Mouse (Mus musculus) lung, embryonic 16.5 days (tissue): ENCODE data around the gene Dppa3. TPM values are rescaled to one million over a fixed set of nuclear protein-coding genes. Genes with fewer than 3 reads are reported as not detected.
"Not testable (repeated sequence)": the region's sequence is repeated elsewhere in the genome, so short reads cannot be mapped to it uniquely, and the experiment has no call there.

Experiments
- ATAC-seq: fragments of 200-750 bp; cut with Nextera tagmentation; 2 replicates; pipeline ENCODE4 v1.8.0; 2017; ENCODE audit warnings: low read depth, mild to moderate bottlenecking, moderate library complexity
- H3K27ac ChIP-seq: fragments of 300-500 bp; sonication (generic); 2 replicates; pipeline ENCODE4 v1.5.1; 2014; ENCODE audit warnings: mild to moderate bottlenecking, control low read depth, low read length
- H3K27me3 ChIP-seq: fragments of 300-500 bp; sonication (generic); 2 replicates; pipeline ENCODE4 v1.6.1; 2014; ENCODE audit warnings: low read depth, low read length, mixed read lengths; ENCODE audit not compliant: control insufficient read depth, insufficient read depth
- H3K36me3 ChIP-seq: fragments of 300-500 bp; sonication (generic); 2 replicates; pipeline ENCODE4 v1.6.1; 2014; ENCODE audit warnings: low read length; ENCODE audit not compliant: control insufficient read depth, insufficient read depth
- H3K4me1 ChIP-seq: fragments of 300-500 bp; sonication (generic); replicated peaks from 2 replicates; pipeline ENCODE4 v1.6.1; 2014; ENCODE audit warnings: low read length, mixed read lengths; ENCODE audit not compliant: control insufficient read depth, insufficient read depth
- H3K4me2 ChIP-seq: fragments of 300-500 bp; sonication (generic); 2 replicates; pipeline ENCODE4 v1.6.1; 2014; ENCODE audit warnings: low read depth, low read length, control low read depth
- H3K4me3 ChIP-seq: fragments of 300-500 bp; sonication (generic); 2 replicates; pipeline ENCODE4 v1.5.1; 2014; ENCODE audit warnings: mild to moderate bottlenecking, low read length, control low read depth
- H3K9ac ChIP-seq: fragments of 300-500 bp; sonication (generic); 2 replicates; pipeline ENCODE4 v1.6.1; 2014; ENCODE audit warnings: low read length, control low read depth
- H3K9me3 ChIP-seq: fragments of 300-500 bp; sonication (generic); 2 replicates; pipeline ENCODE4 v1.6.1; 2016; ENCODE audit warnings: low read length; ENCODE audit not compliant: control insufficient read depth
- WGBS: fragments of 180-500 bp; shearing (Covaris S2); extraction: QIAGEN DNeasy Blood & Tissue Kit; methylation state at CpG from one replicate; pipeline ENCODE4 v1.1.7; 2014; 5-methylcytosine and 5-hydroxymethylcytosine counted together
- polyA plus RNA-seq: library from polyadenylated mRNA; unstranded; fragments of >200 nt; fragmentation: Nextera tagmentation; extraction: Ambion mirVana; gene quantifications from 2 replicates; pipeline ENCODE4 v1.2.1, GENCODE M21; 2015

The Dppa3 gene
- polyA plus RNA-seq, 1 experiment from 2014 or later = 0.39 TPM

DNA sequence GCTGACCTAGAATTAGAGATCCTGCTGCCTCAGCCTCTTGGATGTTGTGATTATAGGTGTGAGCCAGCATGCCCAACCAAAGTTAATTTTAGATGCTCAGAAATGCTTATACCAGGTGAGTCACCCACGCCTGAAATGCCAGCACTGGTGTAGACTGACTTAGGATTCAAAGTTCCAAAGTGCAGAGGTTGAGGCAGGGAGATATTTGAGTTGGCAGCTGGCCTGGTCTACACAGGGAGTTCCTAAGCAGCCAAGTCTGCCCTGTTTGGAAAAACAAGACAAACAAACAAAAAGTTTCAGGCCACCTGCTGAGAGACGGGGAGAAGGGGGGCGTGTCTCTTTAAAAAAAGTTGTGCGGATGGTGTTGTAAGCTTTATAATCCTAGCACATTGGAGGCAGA lies 1.1 kb upstream of the Dppa3 start:
- no peak overlapping the region for H3K27ac ChIP-seq
- H3K9me3 ChIP-seq = no peaks in the 10 kb centered on the region
- no peaks in the 10 kb centered on the region for H3K4me1 ChIP-seq
- H3K4me3 ChIP-seq = no peak overlapping the region
- WGBS = 68% methylated on average over 4 of the region's 4 CpGs
- H3K27me3 ChIP-seq = no peaks in the 10 kb centered on the region; the same call in 1 of the 2 replicates
- H3K9ac ChIP-seq = no peak overlapping the region
- H3K4me2 ChIP-seq = no peak overlapping the region
- H3K36me3 ChIP-seq = no peaks in the 10 kb centered on the region
- ATAC-seq = no peak

DNA sequence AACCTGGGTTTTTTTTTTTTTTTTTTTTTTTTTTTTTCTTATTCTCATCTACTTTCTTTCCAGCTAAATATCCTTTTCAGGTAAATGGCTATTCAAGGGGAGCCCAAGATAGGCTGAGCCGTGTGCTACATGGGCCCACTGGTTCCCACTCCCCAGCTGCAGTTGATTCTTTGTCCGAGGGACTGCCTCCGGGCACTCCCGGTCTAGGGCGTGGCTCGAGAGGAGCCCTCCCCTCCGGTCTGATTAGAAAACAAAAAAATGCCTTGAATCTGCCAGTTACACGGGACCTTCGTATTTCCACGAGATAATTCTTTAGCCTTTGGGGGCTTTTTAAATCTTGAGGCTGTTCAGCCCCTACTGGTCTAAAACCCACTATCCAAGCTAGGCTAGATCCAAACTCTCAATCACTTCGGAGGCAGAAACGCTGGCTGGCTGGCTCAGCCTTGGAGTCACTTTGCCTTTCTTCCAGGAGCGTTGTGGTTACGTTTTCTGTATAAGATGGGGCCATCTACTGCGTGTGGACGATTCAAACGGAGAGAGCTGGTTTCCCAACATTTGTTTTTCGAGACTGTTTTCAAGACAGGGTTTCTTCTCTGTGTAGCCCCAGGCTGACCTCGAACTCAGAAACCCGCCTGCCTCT lies 1.4 kb downstream of the Dppa3 start:
- Histone ChIP-seq H3K9me3 (no peaks in the 10 kb centered on the region), H3K36me3 (no peaks in the 10 kb centered on the region), H3K27ac (no peak overlapping the region), H3K4me3 (peak overlapping the region; percentile 29), H3K9ac (no peak overlapping the region), H3K4me1 (no peaks in the 10 kb centered on the region), H3K4me2 (peak overlapping the region; percentile 47), H3K27me3 (no peaks in the 10 kb centered on the region; the same call in 1 of the 2 replicates)
- no peak for ATAC-seq
- WGBS = 22% methylated on average over 20 of the region's 20 CpGs

DNA sequence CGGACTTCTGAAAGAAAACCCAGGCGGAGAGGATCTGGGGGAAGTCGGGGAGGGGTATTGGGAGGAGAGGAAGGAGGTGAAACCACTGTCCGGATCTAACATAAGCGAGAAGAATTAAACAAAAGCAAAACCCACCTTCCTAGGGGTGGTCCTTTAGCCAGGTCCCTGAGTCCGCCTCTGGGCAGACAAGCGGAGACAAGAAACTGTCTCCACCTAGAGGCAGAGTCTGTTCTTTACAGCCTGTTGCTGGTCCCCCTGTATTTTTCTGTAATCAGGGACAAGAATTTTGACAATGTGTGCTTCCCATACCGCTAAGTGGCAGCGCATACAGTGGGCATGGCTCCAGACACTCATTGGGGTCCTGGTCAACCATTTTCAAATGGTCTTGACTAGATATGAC lies 7.2 kb downstream of the Dppa3 start:
- WGBS = 27% methylated on average over 9 of the region's 9 CpGs

DNA sequence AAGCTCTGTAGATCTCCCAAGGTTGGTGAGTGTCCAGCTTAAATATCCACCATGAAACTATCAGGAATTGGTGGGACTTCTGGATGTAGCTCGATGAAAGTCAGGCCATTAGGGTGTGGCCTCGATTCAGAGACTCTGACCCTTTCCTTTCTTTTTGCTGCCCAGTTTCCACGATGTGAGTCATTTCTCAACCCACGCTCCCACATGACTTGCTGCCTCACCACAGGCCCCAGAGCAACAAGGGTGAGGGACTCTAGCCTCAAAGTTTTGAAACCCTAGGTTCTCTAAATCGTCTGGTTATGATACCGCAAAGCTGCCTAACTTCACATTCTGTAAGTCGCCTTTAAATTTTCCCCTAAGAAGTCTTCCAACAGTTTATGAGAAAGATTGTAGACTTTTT lies 9.1 kb downstream of the Dppa3 start:
- Histone ChIP-seq H3K4me3 (no peak overlapping the region), H3K9ac (no peak overlapping the region), H3K27ac (no peak overlapping the region), H3K4me2 (no peak overlapping the region), H3K4me1 (no peaks in the 10 kb centered on the region), H3K27me3 (no peaks in the 10 kb centered on the region), H3K36me3 (no peaks in the 10 kb centered on the region), H3K9me3 (no peaks in the 10 kb centered on the region)
- ATAC-seq = no peak
- 79% methylated on average over 7 of the region's 7 CpGs for WGBS

More for the DNA sequence above, 7.2 kb downstream of the Dppa3 start:
- Histone ChIP-seq H3K27ac (no peak overlapping the region), H3K4me1 (no peaks in the 10 kb centered on the region), H3K4me2 (no peak overlapping the region), H3K27me3 (no peaks in the 10 kb centered on the region; the same call in 1 of the 2 replicates), H3K4me3 (no peak overlapping the region), H3K9ac (no peak overlapping the region), H3K9me3 (no peaks in the 10 kb centered on the region), H3K36me3 (no peaks in the 10 kb centered on the region)
- no peak for ATAC-seq

DNA sequence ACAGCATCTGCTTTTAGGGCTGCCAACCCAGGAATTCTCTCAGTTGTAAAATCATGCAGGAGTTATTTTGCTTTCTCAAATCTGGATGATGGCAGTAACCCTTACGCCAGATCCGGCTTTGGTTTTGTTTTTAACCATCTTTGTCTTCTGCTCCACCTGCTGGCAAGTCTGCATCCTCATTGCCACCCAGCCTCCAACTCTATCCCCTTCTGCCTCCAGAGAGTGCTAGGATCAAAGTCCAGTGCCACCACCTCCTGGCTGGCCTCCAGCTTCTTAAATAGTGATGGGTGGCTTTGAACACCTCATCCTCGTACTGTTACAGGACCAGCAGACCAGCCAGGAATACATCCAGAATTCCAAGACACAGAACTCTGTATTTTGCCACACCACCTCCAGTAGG lies 10.5 kb downstream of the Dppa3 start:
- Histone ChIP-seq H3K4me3 (no peak overlapping the region), H3K4me2 (no peak overlapping the region), H3K4me1 (no peaks in the 10 kb centered on the region), H3K27ac (no peak overlapping the region), H3K27me3 (no peaks in the 10 kb centered on the region), H3K9ac (no peak overlapping the region), H3K9me3 (no peaks in the 10 kb centered on the region), H3K36me3 (no peaks in the 10 kb centered on the region)
- ATAC-seq = no peak
- 73% methylated on average over 3 of the region's 3 CpGs for WGBS

DNA sequence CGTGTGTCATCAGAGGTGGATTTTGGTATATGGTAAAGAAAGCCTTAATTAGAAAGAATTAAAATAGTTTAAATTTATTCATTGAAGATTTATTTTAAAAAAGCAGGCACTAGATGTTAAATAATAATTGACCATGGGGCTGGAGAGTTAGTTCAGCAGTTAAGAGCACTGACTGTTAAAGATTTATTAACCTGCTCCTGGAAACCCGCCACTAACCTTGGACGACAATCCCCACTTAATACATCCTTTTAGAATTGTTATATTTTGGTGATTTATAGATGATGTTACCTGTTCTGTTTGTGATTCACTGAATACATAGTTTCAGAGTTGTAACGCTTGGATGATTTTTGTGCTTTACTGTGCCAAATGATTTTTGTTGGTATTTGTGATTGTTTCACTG lies 11.4 kb downstream of the Dppa3 start:
- WGBS = 69% methylated on average over 4 of the region's 4 CpGs
- H3K4me3 ChIP-seq, H3K9me3 ChIP-seq, ATAC-seq, H3K4me2 ChIP-seq, H3K27me3 ChIP-seq, H3K27ac ChIP-seq, H3K36me3 ChIP-seq, H3K4me1 ChIP-seq, H3K9ac ChIP-seq: not testable (repeated sequence)

DNA sequence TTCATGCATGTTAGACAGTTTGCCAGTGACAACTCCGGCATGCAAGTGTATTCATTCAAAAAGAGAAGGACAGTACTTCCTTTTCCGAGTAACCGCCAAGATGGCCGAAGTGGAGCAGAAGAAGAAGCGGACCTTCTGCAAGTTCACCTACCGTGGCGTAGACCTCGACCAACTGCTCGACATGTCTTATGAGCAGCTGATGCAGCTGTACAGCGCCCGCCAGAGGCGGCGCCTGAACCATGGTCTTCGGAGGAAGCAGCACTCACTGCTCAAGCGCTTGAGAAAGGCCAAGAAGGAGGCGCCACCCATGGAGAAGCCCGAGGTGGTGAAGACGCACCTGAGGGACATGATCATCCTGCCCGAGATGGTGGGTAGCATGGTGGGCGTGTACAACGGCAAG lies 18.0 kb downstream of the Dppa3 start:
- H3K4me1 ChIP-seq, H3K36me3 ChIP-seq, ATAC-seq, H3K27me3 ChIP-seq, H3K9ac ChIP-seq, H3K27ac ChIP-seq, H3K9me3 ChIP-seq, H3K4me3 ChIP-seq, H3K4me2 ChIP-seq: not testable (repeated sequence)
- WGBS = 89% methylated on average over 21 of the region's 21 CpGs

DNA sequence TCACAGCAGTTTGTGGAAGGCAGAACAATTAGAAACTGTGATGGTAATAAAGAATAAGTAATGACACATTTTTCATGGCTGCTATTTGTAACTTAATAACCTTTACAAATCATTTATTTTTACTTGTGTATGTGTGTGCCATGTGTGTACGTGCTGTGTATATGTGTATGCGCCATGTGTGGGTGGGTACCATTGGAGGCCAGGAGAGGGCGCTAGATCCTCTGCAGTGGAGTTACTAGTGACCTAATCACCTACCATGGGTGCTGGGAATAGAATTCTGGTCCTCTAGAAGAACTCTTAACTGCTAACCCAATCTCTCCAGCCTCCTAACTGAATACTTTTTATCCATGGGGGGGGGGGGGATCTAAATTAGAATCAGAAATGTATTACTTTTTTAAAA lies 23.7 kb downstream of the Dppa3 start:
- no peak overlapping the region for H3K4me2 ChIP-seq
- ATAC-seq = no peak
- no peaks in the 10 kb centered on the region for H3K27me3 ChIP-seq
- H3K9me3 ChIP-seq = no peaks in the 10 kb centered on the region
- no peak overlapping the region for H3K4me3 ChIP-seq
- no peaks in the 10 kb centered on the region for H3K4me1 ChIP-seq
- WGBS = 76% methylated on average over 3 of the region's 3 CpGs
- no peak overlapping the region for H3K27ac ChIP-seq
- no peaks in the 10 kb centered on the region for H3K36me3 ChIP-seq
- H3K9ac ChIP-seq = no peak overlapping the region

DNA sequence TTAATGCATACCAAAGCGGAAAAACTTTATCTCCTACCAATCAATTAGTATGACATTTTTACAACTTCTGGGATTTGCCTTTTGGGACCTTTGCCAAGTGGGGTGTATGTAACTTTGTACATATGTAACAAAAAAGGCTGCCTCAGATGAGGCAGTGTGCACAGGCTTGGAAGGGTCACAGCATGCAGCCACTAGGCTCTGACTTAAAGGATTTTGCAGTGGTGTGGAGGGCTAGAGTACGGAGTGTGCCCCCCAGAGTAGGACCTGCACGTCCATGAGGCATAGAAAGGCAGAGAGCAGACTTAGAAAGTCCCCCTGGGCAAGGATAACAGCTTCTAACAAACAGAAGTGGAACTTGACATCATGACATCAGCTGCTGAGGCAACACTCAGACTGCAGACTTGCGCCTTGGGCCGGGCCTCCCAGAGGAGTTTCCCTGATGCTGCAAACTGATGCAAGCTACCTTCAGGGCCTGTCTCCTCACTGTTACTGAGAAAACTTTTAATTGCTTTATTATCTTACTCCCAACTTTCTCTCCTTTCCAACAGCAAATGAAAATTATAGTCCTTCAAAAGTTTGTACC lies 24.3 kb downstream of the Dppa3 start:
- ATAC-seq = no peak
- Histone ChIP-seq H3K9me3 (no peaks in the 10 kb centered on the region), H3K27me3 (no peaks in the 10 kb centered on the region), H3K4me1 (no peaks in the 10 kb centered on the region), H3K27ac (no peak overlapping the region), H3K4me2 (no peak overlapping the region), H3K4me3 (no peak overlapping the region), H3K9ac (no peak overlapping the region), H3K36me3 (no peaks in the 10 kb centered on the region)
- WGBS = 59% methylated on average over 5 of the region's 5 CpGs
